Mouse (Mus musculus) forelimb bud, embryonic 11.5 days (tissue): Measurements from ENCODE around the gene Olfr1501.
"Not testable (repeated sequence)": the region's sequence is repeated elsewhere in the genome, so short reads cannot be mapped to it uniquely, and the experiment has no call there.

Source experiments
- DNase-seq: peaks from one replicate; pipeline ENCODE4 v3.0.0-alpha.2; 2012; ENCODE audit warnings: low read depth, low spot score

Olfr1501 gene

GRCm38 (mm10) chr19:13850592-13850991 lies at the start of gene Olfr1501:
Olfr1501 (minus strand) TSS chr19:13850692.
- DNase-seq: not testable (repeated sequence)

- no peak for DNase-seq
Measured at GRCm38 (mm10) chr19:13897828-13898227, 47.3 kb upstream of the Olfr1501 start, which contains the start of gene Olfr1504. Olfr1504 (minus strand) TSS chr19:13897928.

GRCm38 (mm10) chr19:13861495-13861894 lies 11.0 kb upstream of the Olfr1501 start, which contains the start of gene Olfr1502:
Olfr1502 (plus strand) TSS chr19:13861795.
- no peak for DNase-seq

GRCm38 (mm10) chr19:13830388-13830787 lies 20.1 kb downstream of the Olfr1501 start, which contains the start of gene Olfr1500:
Olfr1500 (minus strand) TSS chr19:13830488.
- DNase-seq: no peak

- DNase-seq: no peak
Measured at GRCm38 (mm10) chr19:13828447-13828846, 22.0 kb downstream of the Olfr1501 start.

GRCm38 (mm10) chr19:13820847-13821246 lies 29.6 kb downstream of the Olfr1501 start:
- no peak for DNase-seq

- no peak for DNase-seq
Measured at GRCm38 (mm10) chr19:13819347-13819746, 31.1 kb downstream of the Olfr1501 start, which contains the start of gene Olfr1499. Olfr1499 (minus strand) TSS chr19:13819447.

- DNase-seq: peak; percentile 14
Measured at GRCm38 (mm10) chr19:13818827-13819226, 31.7 kb downstream of the Olfr1501 start.

GRCm38 (mm10) chr19:13812823-13813222 lies 37.7 kb downstream of the Olfr1501 start:
- DNase-seq: peak; percentile 2

- DNase-seq: not testable (repeated sequence)
Measured at GRCm38 (mm10) chr19:13805486-13805885, 45.0 kb downstream of the Olfr1501 start.

GRCm38 (mm10) chr19:13798102-13798501 lies 52.4 kb downstream of the Olfr1501 start, which contains the start of gene Olfr1497:
Olfr1497 (minus strand) TSS chr19:13798202.
- no peak for DNase-seq
